Mouse (Mus musculus) lung, embryonic 15.5 days (tissue): Measurements from ENCODE around the gene Basp1. TPM values are rescaled to one million over a fixed set of nuclear protein-coding genes. Genes with fewer than 3 reads are reported as not detected.

Experiments
- ATAC-seq: fragments of 200-750 bp; cut with Nextera tagmentation; 2 replicates; pipeline ENCODE4 v1.8.0; 2017; ENCODE audit warnings: moderate number of reproducible peaks, borderline replicate concordance; ENCODE audit not compliant: low FRiP score, low TSS enrichment; ENCODE audit errors: extremely low read depth
- H3K27ac ChIP-seq: fragments of 300-500 bp; sonication (generic); 2 replicates; pipeline ENCODE4 v1.5.1; 2015; ENCODE audit warnings: moderate library complexity, mild to moderate bottlenecking, inconsistent platforms
- H3K27me3 ChIP-seq: fragments of 300-500 bp; sonication (generic); 2 replicates; pipeline ENCODE4 v1.6.1; 2015; ENCODE audit warnings: inconsistent platforms
- H3K36me3 ChIP-seq: fragments of 300-500 bp; sonication (generic); 2 replicates; pipeline ENCODE4 v1.6.1; 2015; ENCODE audit warnings: inconsistent platforms
- H3K4me1 ChIP-seq: fragments of 300-500 bp; sonication (generic); 2 replicates; pipeline ENCODE4 v1.6.1; 2015; ENCODE audit warnings: inconsistent platforms
- H3K4me2 ChIP-seq: fragments of 300-500 bp; sonication (generic); 2 replicates; pipeline ENCODE4 v1.6.1; 2015; ENCODE audit warnings: inconsistent platforms, mild to moderate bottlenecking, moderate library complexity
- H3K4me3 ChIP-seq: fragments of 300-500 bp; sonication (generic); 2 replicates; pipeline ENCODE4 v1.5.1; 2015; ENCODE audit warnings: mild to moderate bottlenecking, inconsistent platforms
- H3K9ac ChIP-seq: fragments of 300-500 bp; sonication (generic); 2 replicates; pipeline ENCODE4 v1.6.1; 2015; ENCODE audit warnings: inconsistent platforms
- H3K9me3 ChIP-seq: fragments of 300-500 bp; sonication (generic); 2 replicates; pipeline ENCODE4 v1.6.1; 2016; ENCODE audit warnings: inconsistent platforms
- WGBS: fragments of 180-500 bp; shearing (Covaris S2); methylation state at CpG from one replicate; pipeline ENCODE4 v1.1.7; 2015; 5-methylcytosine and 5-hydroxymethylcytosine counted together
- polyA plus RNA-seq: library from polyadenylated mRNA; unstranded; fragments of >200 nt; fragmentation: Nextera tagmentation; extraction: Ambion mirVana; gene quantifications from 2 replicates; pipeline ENCODE4 v1.2.1, GENCODE M21; 2015

Basp1 gene
- polyA plus RNA-seq, 1 experiment from 2014 or later: 28.4 TPM

- H3K27me3 ChIP-seq: no peaks in the 10 kb centered on the region
Observed at GRCm38 (mm10) chr15:25387572-25387971, 26.0 kb downstream of the Basp1 start.

GRCm38 (mm10) chr15:25380051-25380450 lies 33.5 kb downstream of the Basp1 start:
- H3K4me1 ChIP-seq: peaks cover 12% of the 10 kb centered on the region; the same call in 1 of the 2 replicates
- no peak overlapping the region for H3K27ac ChIP-seq
- no peak overlapping the region for H3K4me3 ChIP-seq
- 72% methylated on average over 5 of the region's 5 CpGs for WGBS
- H3K36me3 ChIP-seq: no peaks in the 10 kb centered on the region; the same call in 1 of the 2 replicates
- no peak for ATAC-seq
- H3K9ac ChIP-seq: no peak overlapping the region
- H3K9me3 ChIP-seq: no peaks in the 10 kb centered on the region
- no peaks in the 10 kb centered on the region for H3K27me3 ChIP-seq
- H3K4me2 ChIP-seq: no peak overlapping the region

More at GRCm38 (mm10) chr15:25387572-25387971, 26.0 kb downstream of the Basp1 start:
- no peak for ATAC-seq
- Histone ChIP-seq H3K4me1 (0 out of 2 replicates have a peak, but pooled peaks cover 9% of the 10 kb centered on the region), H3K27ac (no peak overlapping the region), H3K9ac (no peak overlapping the region), H3K4me3 (no peak overlapping the region), H3K36me3 (no peaks in the 10 kb centered on the region; the same call in 1 of the 2 replicates), H3K4me2 (no peak overlapping the region), H3K9me3 (no peaks in the 10 kb centered on the region)
- 64% methylated on average over 6 of the region's 6 CpGs for WGBS

- H3K4me3 ChIP-seq: no peak overlapping the region
- 74% methylated on average over 8 of the region's 8 CpGs for WGBS
- H3K27me3 ChIP-seq: no peaks in the 10 kb centered on the region
Observed at GRCm38 (mm10) chr15:25378707-25379106, 34.9 kb downstream of the Basp1 start.

GRCm38 (mm10) chr15:25376914-25377313 lies 36.6 kb downstream of the Basp1 start:
- Histone ChIP-seq H3K4me3 (no peak overlapping the region), H3K9ac (no peak overlapping the region), H3K27me3 (no peaks in the 10 kb centered on the region), H3K9me3 (no peaks in the 10 kb centered on the region), H3K4me1 (peaks cover 12% of the 10 kb centered on the region; the same call in 1 of the 2 replicates), H3K27ac (no peak overlapping the region), H3K36me3 (no peaks in the 10 kb centered on the region), H3K4me2 (no peak overlapping the region)
- no peak for ATAC-seq
- 67% methylated on average over 3 of the region's 3 CpGs for WGBS

More at GRCm38 (mm10) chr15:25378707-25379106, 34.9 kb downstream of the Basp1 start:
- Histone ChIP-seq H3K9ac (no peak overlapping the region), H3K9me3 (no peaks in the 10 kb centered on the region), H3K4me2 (no peak overlapping the region), H3K27ac (no peak overlapping the region), H3K36me3 (no peaks in the 10 kb centered on the region; the same call in 1 of the 2 replicates), H3K4me1 (peaks cover 12% of the 10 kb centered on the region; the same call in 1 of the 2 replicates)
- peak; percentile 71; the same call in 1 of the 2 replicates for ATAC-seq

- Histone ChIP-seq H3K9me3 (no peaks in the 10 kb centered on the region), H3K4me2 (no peak overlapping the region), H3K4me1 (0 out of 2 replicates have a peak, but pooled peaks cover 3% of the 10 kb centered on the region), H3K27ac (no peak overlapping the region), H3K36me3 (no peaks in the 10 kb centered on the region), H3K4me3 (no peak overlapping the region), H3K9ac (no peak overlapping the region), H3K27me3 (no peaks in the 10 kb centered on the region)
- no peak for ATAC-seq
- 61% methylated on average over 3 of the region's 3 CpGs for WGBS
Observed at GRCm38 (mm10) chr15:25373486-25373885, 40.1 kb downstream of the Basp1 start.

DNA sequence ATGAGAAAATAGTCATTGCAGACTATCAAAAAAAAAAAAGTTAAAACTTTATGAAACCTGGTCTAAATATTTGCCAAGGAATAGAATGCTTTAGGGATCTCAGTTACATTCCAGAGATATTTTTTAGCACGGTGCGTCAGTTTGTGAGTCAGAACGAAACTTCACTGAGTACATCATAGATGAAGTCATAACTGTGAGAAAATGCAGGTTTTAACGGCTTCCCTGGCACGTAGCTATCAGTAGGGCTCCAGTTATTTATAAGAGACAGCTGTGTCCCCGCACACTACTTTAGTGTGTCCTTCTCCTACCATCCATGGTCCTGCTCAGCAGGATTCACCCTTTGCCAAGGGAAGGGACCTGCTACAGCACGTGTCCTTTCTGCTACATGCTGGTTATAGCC lies 44.0 kb downstream of the Basp1 start:
- Histone ChIP-seq H3K27ac (no peak overlapping the region), H3K36me3 (no peaks in the 10 kb centered on the region), H3K4me1 (peaks cover 5% of the 10 kb centered on the region; the same call in 1 of the 2 replicates), H3K9me3 (no peaks in the 10 kb centered on the region), H3K9ac (no peak overlapping the region), H3K4me2 (no peak overlapping the region), H3K27me3 (no peaks in the 10 kb centered on the region), H3K4me3 (no peak overlapping the region)
- no peak for ATAC-seq
- WGBS: 63% methylated on average over 7 of the region's 7 CpGs

GRCm38 (mm10) chr15:25365503-25365902 lies 48.1 kb downstream of the Basp1 start:
- Histone ChIP-seq H3K36me3 (0 out of 2 replicates have a peak, but pooled peaks cover 6% of the 10 kb centered on the region), H3K9ac (no peak overlapping the region), H3K27me3 (no peaks in the 10 kb centered on the region), H3K9me3 (no peaks in the 10 kb centered on the region), H3K4me1 (peaks cover 6% of the 10 kb centered on the region; the same call in 1 of the 2 replicates), H3K4me2 (no peak overlapping the region), H3K4me3 (no peak overlapping the region), H3K27ac (no peak overlapping the region)
- no peak for ATAC-seq
- WGBS: 56% methylated on average over 5 of the region's 5 CpGs

- Histone ChIP-seq H3K27ac (no peak overlapping the region), H3K4me1 (peaks cover 6% of the 10 kb centered on the region; the same call in 1 of the 2 replicates), H3K36me3 (0 out of 2 replicates have a peak, but pooled peaks cover 6% of the 10 kb centered on the region), H3K9ac (peak overlapping the region; percentile 42), H3K4me2 (peak overlapping the region; percentile 70), H3K9me3 (no peaks in the 10 kb centered on the region), H3K27me3 (no peaks in the 10 kb centered on the region), H3K4me3 (peak overlapping the region; percentile 44)
- WGBS: 48% methylated on average over 23 of the region's 23 CpGs
- ATAC-seq: peak; percentile 16; the same call in 1 of the 2 replicates
Observed at GRCm38 (mm10) chr15:25364819-25365463, 48.6 kb downstream of the Basp1 start.

DNA sequence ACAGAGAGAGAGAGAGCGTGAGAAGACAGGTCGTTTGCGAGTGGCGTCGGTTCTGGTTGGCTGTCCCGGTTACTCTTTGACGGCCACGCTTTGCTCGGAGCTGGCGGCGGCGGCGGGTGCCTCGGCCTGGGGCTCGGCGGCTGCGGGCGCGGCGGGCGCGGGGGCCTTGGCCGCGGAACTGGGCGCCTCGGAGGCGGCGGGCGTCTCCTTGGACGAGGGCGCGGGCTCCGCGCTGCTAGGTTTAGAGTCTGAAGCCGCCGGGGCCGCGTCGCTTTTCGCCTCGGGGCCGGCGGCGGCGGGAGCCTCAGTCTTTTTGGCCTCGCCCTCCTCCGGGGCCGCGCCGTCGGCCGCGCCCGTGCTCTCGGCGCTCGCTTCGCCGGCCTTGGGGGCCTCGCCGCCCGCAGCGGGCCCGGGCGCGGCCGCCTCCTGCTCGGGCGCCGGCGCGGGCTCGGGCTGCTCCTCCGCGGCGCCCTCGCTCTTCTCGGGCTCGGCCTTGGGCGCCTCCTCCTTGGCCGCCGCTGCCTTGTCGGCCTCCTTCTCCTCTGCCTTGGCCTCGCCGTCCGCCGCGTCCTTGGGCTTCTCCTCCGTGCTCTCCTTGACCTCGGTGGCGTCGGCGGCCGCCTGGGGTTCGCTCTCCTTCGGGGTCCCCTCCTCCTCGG lies 49.3 kb downstream of the Basp1 start:
- Histone ChIP-seq H3K4me3 (peak overlapping the region; percentile 44), H3K36me3 (0 out of 2 replicates have a peak, but pooled peaks cover 6% of the 10 kb centered on the region), H3K4me2 (peak overlapping the region; percentile 70), H3K9ac (peak overlapping the region; percentile 42), H3K4me1 (peaks cover 6% of the 10 kb centered on the region; the same call in 1 of the 2 replicates), H3K9me3 (no peaks in the 10 kb centered on the region), H3K27me3 (no peaks in the 10 kb centered on the region), H3K27ac (no peak overlapping the region)
- ATAC-seq: peak; percentile 80
- 21% methylated on average over 91 of the region's 97 CpGs for WGBS

GRCm38 (mm10) chr15:25363636-25364035 lies 49.9 kb downstream of the Basp1 start:
- H3K4me3 ChIP-seq: no peak overlapping the region
- 0 out of 2 replicates have a peak, but pooled peaks cover 6% of the 10 kb centered on the region for H3K36me3 ChIP-seq
- no peaks in the 10 kb centered on the region for H3K27me3 ChIP-seq
- H3K27ac ChIP-seq: no peak overlapping the region
- H3K9me3 ChIP-seq: no peaks in the 10 kb centered on the region
- H3K4me1 ChIP-seq: peaks cover 6% of the 10 kb centered on the region; the same call in 1 of the 2 replicates
- no peak for ATAC-seq
- no peak overlapping the region for H3K9ac ChIP-seq
- 88% methylated on average over 9 of the region's 9 CpGs for WGBS
- peak overlapping the region; percentile 70; the same call in 1 of the 2 replicates for H3K4me2 ChIP-seq

- Histone ChIP-seq H3K27me3 (no peaks in the 10 kb centered on the region), H3K27ac (no peak overlapping the region), H3K4me2 (no peak overlapping the region), H3K4me1 (peaks cover 6% of the 10 kb centered on the region; the same call in 1 of the 2 replicates), H3K36me3 (0 out of 2 replicates have a peak, but pooled peaks cover 6% of the 10 kb centered on the region), H3K9me3 (no peaks in the 10 kb centered on the region), H3K4me3 (no peak overlapping the region), H3K9ac (no peak overlapping the region)
- 65% methylated on average over 5 of the region's 5 CpGs for whole genome bisulfite sequencing
- ATAC-seq: no peak
Observed at GRCm38 (mm10) chr15:25360825-25361224, 52.7 kb downstream of the Basp1 start.
